Mouse (Mus musculus): ENCODE data around the gene Prdx5. TPM values are rescaled to one million over a fixed set of nuclear protein-coding genes. Genes with fewer than 3 reads are reported as not detected.

Prdx5 gene
- total RNA-seq, 1 experiment = 51.6 TPM

DNA sequence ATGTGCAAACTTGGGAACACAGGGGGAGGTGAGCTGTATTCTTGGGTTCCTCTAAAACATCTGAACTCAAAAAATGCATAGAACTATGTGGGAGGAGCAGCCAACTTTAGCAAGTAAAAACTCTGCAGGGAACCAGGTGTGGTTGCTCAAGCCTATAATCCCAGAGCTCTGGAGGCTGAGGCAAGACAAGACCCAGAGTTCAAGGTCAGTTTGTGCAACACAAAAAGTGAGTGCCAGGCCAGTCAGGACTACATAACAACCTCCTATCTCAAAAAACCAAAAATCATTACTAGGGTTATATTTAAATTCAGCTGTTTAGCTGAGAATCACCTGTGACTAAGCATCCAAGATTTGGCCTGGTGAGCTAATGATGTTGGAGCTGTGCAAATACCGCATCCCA lies 22.1 kb upstream of the Prdx5 start:
- H3K4me3 ChIP-seq (ENCODE audit: insufficient read depth in 1 of 2, low read depth in 1 of 2, low read length in 2 of 2, poor library complexity in 1 of 2, severe bottlenecking in 1 of 2) = no peak overlapping the region
- TF ChIP-seq HCFC1 (IDR thresholded peaks at IDR 0.05; ENCODE audit: borderline replicate concordance, insufficient read depth, low read length) (no peak), ZC3H11A (IDR thresholded peaks at IDR 0.05; ENCODE audit: borderline replicate concordance, low read depth, low read length) (no peak), ZNF384 (IDR thresholded peaks at IDR 0.05; ENCODE audit: low read depth, low read length) (no peak), CHD2 (IDR thresholded peaks at IDR 0.05; ENCODE audit: low read depth, low read length) (no peak), MAFK (IDR thresholded peaks at IDR 0.05; ENCODE audit: insufficient read depth, low read depth, low read length) (no peak)
- H3K27ac ChIP-seq (ENCODE audit: insufficient read depth, low read depth, low read length, poor library complexity, severe bottlenecking) = no peak overlapping the region
- H3K9me3 ChIP-seq (ENCODE audit: control insufficient read depth, insufficient read depth, low read depth, low read length) = no peaks in the 10 kb centered on the region
- H3K4me1 ChIP-seq (ENCODE audit: control insufficient read depth in 2 of 2, insufficient read depth in 2 of 2, low read length in 2 of 2, poor library complexity in 1 of 2) = peaks cover 3 to 28% of the 10 kb centered on the region in 2 experiments
- no peak overlapping the region for H3K9ac ChIP-seq (ENCODE audit: insufficient read depth, low read depth, low read length, poor library complexity, severe bottlenecking)
- in situ Hi-C loops (cut with MboI; ENCODE audit: low sequenced_read_pairs in 2 of 2, unreplicated experiment in 2 of 2) = no loop called here
- no peak for DNase-seq (ENCODE audit: low read depth, low spot score)
- no peaks in the 10 kb centered on the region for H3K36me3 ChIP-seq (ENCODE audit: control insufficient read depth, insufficient read depth, low read length, poor library complexity, severe bottlenecking)

- DNase-seq (ENCODE audit: low read depth, low spot score) = no peak
- Histone ChIP-seq H3K9ac (ENCODE audit: insufficient read depth, low read depth, low read length, poor library complexity, severe bottlenecking) (no peak overlapping the region), H3K4me1 (ENCODE audit: control insufficient read depth in 2 of 2, insufficient read depth in 2 of 2, low read length in 2 of 2, poor library complexity in 1 of 2) (peaks cover 3 to 29% of the 10 kb centered on the region in 2 experiments), H3K27ac (ENCODE audit: insufficient read depth, low read depth, low read length, poor library complexity, severe bottlenecking) (no peak overlapping the region), H3K36me3 (ENCODE audit: control insufficient read depth, insufficient read depth, low read length, poor library complexity, severe bottlenecking) (no peaks in the 10 kb centered on the region), H3K4me3 (ENCODE audit: insufficient read depth in 1 of 2, low read depth in 1 of 2, low read length in 2 of 2, poor library complexity in 1 of 2, severe bottlenecking in 1 of 2) (no peak overlapping the region), H3K9me3 (ENCODE audit: control insufficient read depth, insufficient read depth, low read depth, low read length) (no peaks in the 10 kb centered on the region)
- TF ChIP-seq MAFK (IDR thresholded peaks at IDR 0.05; ENCODE audit: insufficient read depth, low read depth, low read length) (no peak), HCFC1 (IDR thresholded peaks at IDR 0.05; ENCODE audit: borderline replicate concordance, insufficient read depth, low read length) (no peak), CHD2 (IDR thresholded peaks at IDR 0.05; ENCODE audit: low read depth, low read length) (no peak), ZNF384 (IDR thresholded peaks at IDR 0.05; ENCODE audit: low read depth, low read length) (no peak), ZC3H11A (IDR thresholded peaks at IDR 0.05; ENCODE audit: borderline replicate concordance, low read depth, low read length) (no peak)
- in situ Hi-C loops (cut with MboI; ENCODE audit: low sequenced_read_pairs in 2 of 2, unreplicated experiment in 2 of 2) = no loop called here
These were observed 21.1 kb upstream of the Prdx5 start for GRCm38 (mm10) chr19:6931002-6931401.

GRCm38 (mm10) chr19:6928080-6928479 lies 18.2 kb upstream of the Prdx5 start:
- H3K36me3 ChIP-seq (ENCODE audit: control insufficient read depth, insufficient read depth, low read length, poor library complexity, severe bottlenecking) = no peaks in the 10 kb centered on the region
- peaks cover 1 to 28% of the 10 kb centered on the region in 2 experiments; a peak in 3 of 4 replicates for H3K4me1 ChIP-seq (ENCODE audit: control insufficient read depth in 2 of 2, insufficient read depth in 2 of 2, low read length in 2 of 2, poor library complexity in 1 of 2)
- in situ Hi-C loops (cut with MboI; ENCODE audit: low sequenced_read_pairs in 2 of 2, unreplicated experiment in 2 of 2) = no loop called here
- TF ChIP-seq ZNF384 (IDR thresholded peaks at IDR 0.05; ENCODE audit: low read depth, low read length) = no peak
- TF ChIP-seq HCFC1 (IDR thresholded peaks at IDR 0.05; ENCODE audit: borderline replicate concordance, insufficient read depth, low read length) = no peak
- no peak for TF ChIP-seq CHD2 (IDR thresholded peaks at IDR 0.05; ENCODE audit: low read depth, low read length)
- TF ChIP-seq ZC3H11A (IDR thresholded peaks at IDR 0.05; ENCODE audit: borderline replicate concordance, low read depth, low read length) = no peak
- no peak for TF ChIP-seq MAFK (IDR thresholded peaks at IDR 0.05; ENCODE audit: insufficient read depth, low read depth, low read length)
- H3K9ac ChIP-seq (ENCODE audit: insufficient read depth, low read depth, low read length, poor library complexity, severe bottlenecking) = no peak overlapping the region
- DNase-seq (ENCODE audit: low read depth, low spot score) = no peak
- H3K9me3 ChIP-seq (ENCODE audit: control insufficient read depth, insufficient read depth, low read depth, low read length) = no peaks in the 10 kb centered on the region
- H3K27ac ChIP-seq (ENCODE audit: insufficient read depth, low read depth, low read length, poor library complexity, severe bottlenecking) = no peak overlapping the region
- no peak overlapping the region for H3K4me3 ChIP-seq (ENCODE audit: insufficient read depth in 1 of 2, low read depth in 1 of 2, low read length in 2 of 2, poor library complexity in 1 of 2, severe bottlenecking in 1 of 2)

GRCm38 (mm10) chr19:6926559-6927255 lies 16.8 kb upstream of the Prdx5 start:
- in situ Hi-C loops (cut with MboI; ENCODE audit: low sequenced_read_pairs in 2 of 2, unreplicated experiment in 2 of 2) = no loop called here
- H3K9ac ChIP-seq (ENCODE audit: insufficient read depth, low read depth, low read length, poor library complexity, severe bottlenecking) = no peak overlapping the region
- no peak for DNase-seq (ENCODE audit: low read depth, low spot score)
- H3K4me3 ChIP-seq (ENCODE audit: insufficient read depth in 1 of 2, low read depth in 1 of 2, low read length in 2 of 2, poor library complexity in 1 of 2, severe bottlenecking in 1 of 2) = no peak overlapping the region
- TF ChIP-seq ZNF384 (IDR thresholded peaks at IDR 0.05; ENCODE audit: low read depth, low read length) (no peak), ZC3H11A (IDR thresholded peaks at IDR 0.05; ENCODE audit: borderline replicate concordance, low read depth, low read length) (no peak), HCFC1 (IDR thresholded peaks at IDR 0.05; ENCODE audit: borderline replicate concordance, insufficient read depth, low read length) (no peak), CHD2 (IDR thresholded peaks at IDR 0.05; ENCODE audit: low read depth, low read length) (no peak), MAFK (IDR thresholded peaks at IDR 0.05; ENCODE audit: insufficient read depth, low read depth, low read length) (no peak)
- no peaks in the 10 kb centered on the region for H3K36me3 ChIP-seq (ENCODE audit: control insufficient read depth, insufficient read depth, low read length, poor library complexity, severe bottlenecking)
- no peak overlapping the region for H3K27ac ChIP-seq (ENCODE audit: insufficient read depth, low read depth, low read length, poor library complexity, severe bottlenecking)
- H3K9me3 ChIP-seq (ENCODE audit: control insufficient read depth, insufficient read depth, low read depth, low read length) = no peaks in the 10 kb centered on the region
- H3K4me1 ChIP-seq (ENCODE audit: control insufficient read depth in 2 of 2, insufficient read depth in 2 of 2, low read length in 2 of 2, poor library complexity in 1 of 2) = peaks cover 4 to 22% of the 10 kb centered on the region in 2 experiments
